Mouse (Mus musculus) erythroblast, embryonic 14.5 days (primary cell): Measurements from ENCODE around the gene Tmtc4.

Experiments used
- GATA1 ChIP-seq: IDR thresholded peaks from 2 replicates; pipeline ENCODE4 v1.6.1; 2012; ENCODE audit warnings: low read length, inconsistent platforms, mixed read lengths
- TAL1 ChIP-seq: IDR thresholded peaks from 3 replicates; pipeline ENCODE4 v1.6.1; 2012; ENCODE audit warnings: low read length, inconsistent platforms, mixed read lengths

DNA sequence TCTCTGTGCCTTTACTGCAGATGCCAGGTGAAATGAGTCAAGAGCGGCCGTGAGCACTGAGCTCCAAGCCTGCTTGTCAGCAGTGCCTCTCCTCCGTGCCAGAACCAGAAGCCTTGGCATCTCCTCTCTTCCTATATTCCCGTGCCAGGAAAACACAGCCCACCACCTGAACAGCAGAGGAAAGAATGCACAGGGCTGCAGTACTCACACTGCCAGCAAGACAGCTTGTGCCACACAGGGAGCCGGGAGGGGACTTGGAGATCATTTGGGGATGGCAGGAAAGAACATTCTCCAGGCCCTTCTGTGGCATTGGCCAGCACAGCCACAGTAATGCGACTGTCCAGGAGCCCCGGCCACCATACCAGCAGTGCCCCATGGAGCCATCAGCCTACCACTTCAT is 97.9 kb downstream of the Tmtc4 start:
- no peak for TF ChIP-seq GATA1
- no peak for TF ChIP-seq TAL1
